Mouse (Mus musculus) heart, postnatal 0 days (tissue): ENCODE measurements at regions not wholly inside any gene's neighbourhood (a gene's known extent, or its start where the extent isn't known, plus 50 kb on each side); places are given as distances from the start of the nearest gene placed in this dataset.

Experiments used
- CTCF ChIP-seq: IDR thresholded peaks from 2 replicates; pipeline ENCODE4 v1.5.1; 2016; ENCODE audit warnings: antibody characterized with exemption, control low read depth, low read depth
- EP300 ChIP-seq: IDR thresholded peaks from 2 replicates; pipeline ENCODE4 v1.6.1; 2016; ENCODE audit warnings: antibody characterized with exemption, low read depth

- no peak for TF ChIP-seq EP300
- TF ChIP-seq CTCF = peak; percentile 95
These were observed 50.9 kb upstream of the Eef2kmt start for GRCm38 (mm10) chr16:5306588-5307248.
